Mouse (Mus musculus) heart, postnatal 10 days (tissue): Measurements from ENCODE around the gene Ccdc141. TPM values are rescaled to one million over a fixed set of nuclear protein-coding genes. Genes with fewer than 3 reads are reported as not detected.
A peak's percentile ranks its signal among the peaks of the same experiment; 100 is the strongest.

Experiments
- DNase-seq, 2 experiments: peaks; one replicate each; pipeline ENCODE4 v3.0.0; 2021
- intact Hi-C: fragments of 180-260 bp; cut with DNase I; formaldehyde crosslinking; loops from one replicate; pipeline ENCODE4 v1.15.1; 2025
- total RNA-seq, 2 experiments: library from RNA; stranded (reverse); gene quantifications; 2 replicates each; pipeline ENCODE4 v1.2.3; 2021

Ccdc141 gene
- 100 to 1,000 TPM; 185 to 219 TPM for total RNA-seq

DNA sequence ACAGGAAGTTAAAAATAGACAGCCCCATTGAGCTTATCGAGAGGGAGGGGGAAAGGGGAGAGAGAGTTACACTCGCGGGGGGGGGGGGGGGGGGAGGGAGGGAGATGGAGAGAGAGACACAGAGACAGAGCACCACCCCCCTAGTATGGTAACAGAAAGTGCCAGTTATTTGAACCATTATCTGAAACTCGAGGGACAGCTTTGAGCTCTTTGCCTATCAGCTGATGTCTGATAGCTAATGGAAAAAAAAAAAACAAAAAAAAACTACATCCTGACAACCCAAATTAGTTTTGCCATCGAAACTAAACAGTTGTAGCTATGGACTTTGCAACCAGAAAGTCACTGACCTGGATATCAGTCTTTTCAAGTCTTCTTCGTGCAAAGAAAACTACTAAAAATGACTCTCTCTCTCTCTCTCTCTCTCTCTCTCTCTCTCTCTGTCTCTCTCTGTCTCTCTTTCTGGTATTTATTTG is at the start of gene Ccdc141:
TSS of gene Ccdc141 (minus strand) at position 4 of the 473 bp plus-strand sequence.
- DNase-seq, result no peak

DNA sequence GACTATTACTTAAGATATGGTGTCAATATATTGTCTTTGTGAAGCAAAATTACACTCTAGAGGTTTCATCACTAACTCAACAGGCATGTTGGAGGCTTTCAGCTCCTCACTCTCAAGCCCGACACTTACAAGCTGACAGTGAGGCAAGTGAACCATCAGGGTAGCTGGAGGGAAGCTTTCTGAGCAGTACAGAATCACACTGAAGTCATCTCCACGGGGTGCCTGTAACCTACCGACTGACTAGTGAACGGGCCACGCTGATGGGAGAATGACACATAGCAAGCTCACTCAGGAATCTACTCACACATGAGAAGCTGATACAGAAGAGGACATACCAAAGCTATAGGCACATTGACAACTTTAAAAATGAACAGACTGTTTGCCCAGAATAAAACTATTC is 42.4 kb upstream of the Ccdc141 start:
- intact Hi-C loops, result no loop called here

More for the DNA sequence above, at the start of gene Ccdc141:
- intact Hi-C loops, result no loop called here

DNA sequence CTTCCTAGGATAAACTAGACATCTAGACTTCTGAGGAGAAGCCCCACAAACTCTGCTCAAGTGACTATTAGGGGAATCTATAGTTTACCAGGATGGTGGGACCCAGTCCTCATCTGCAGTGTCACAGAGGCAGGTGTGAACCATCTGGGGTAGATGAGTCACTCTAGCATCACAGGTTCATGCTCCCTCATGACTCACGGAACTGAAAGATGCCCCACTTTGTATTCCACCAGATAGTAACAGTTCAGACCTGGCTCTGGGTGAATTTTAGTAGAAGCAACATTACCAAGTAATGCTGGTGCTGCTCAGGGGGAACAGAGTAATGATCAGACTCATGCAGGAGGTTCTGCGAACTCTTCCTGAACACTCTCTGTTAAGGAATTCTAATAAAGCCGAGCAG is 36.5 kb upstream of the Ccdc141 start:
- DNase-seq, result no peak
- intact Hi-C loops, result loop anchor here (10.0 kb wide), 1 partner anchor 232 kb away; no protein-coding TSS in a partner anchor

More for the DNA sequence above, 42.4 kb upstream of the Ccdc141 start:
- DNase-seq, result no peak

DNA sequence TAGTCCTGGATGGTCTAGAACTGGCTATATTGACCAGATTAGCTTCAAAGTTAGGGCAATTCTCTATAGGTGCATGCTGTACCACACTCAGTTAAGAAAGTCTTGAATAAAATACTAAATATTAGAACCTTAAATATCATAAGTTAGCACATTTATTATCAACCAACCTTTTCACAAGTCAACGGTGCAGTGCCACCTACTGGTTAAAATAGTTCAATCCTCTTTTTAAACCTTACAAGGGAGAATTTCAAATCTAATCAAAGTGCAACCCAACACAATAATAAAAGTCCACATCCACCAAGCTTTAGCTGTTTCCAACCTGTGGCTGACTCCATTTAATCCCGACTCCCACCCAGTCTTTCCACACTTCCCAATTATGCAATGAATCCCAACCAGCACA is 33.5 kb upstream of the Ccdc141 start:
- DNase-seq, result peak in 1 of 2 experiments; percentile 47
- intact Hi-C loops, result loop anchor here (1.0 to 10.0 kb wide), 2 partner anchors 142 to 229 kb away; no protein-coding TSS in a partner anchor

DNA sequence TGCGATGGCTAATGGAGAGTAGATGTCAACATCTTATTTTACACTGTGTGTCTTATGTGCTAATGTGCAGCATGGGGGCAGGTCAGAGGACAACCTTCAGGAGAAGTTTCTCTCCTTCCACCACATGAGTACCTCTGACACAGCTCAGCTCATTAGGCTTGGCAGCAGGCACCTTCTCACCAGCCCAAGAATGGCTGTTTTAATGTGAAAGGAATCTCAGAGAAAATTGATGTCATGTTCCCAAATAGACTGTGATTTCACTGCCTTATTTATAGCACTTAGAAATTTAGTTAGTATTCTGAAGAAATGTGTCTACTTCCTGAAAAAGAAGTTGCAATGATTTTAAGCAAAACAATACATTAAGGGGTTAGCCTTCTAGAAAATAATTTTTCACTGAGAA is 31.5 kb upstream of the Ccdc141 start:
- DNase-seq, result no peak
- intact Hi-C loops, result loop anchor here (10.0 kb wide), 1 partner anchor 227 kb away; no protein-coding TSS in a partner anchor

DNA sequence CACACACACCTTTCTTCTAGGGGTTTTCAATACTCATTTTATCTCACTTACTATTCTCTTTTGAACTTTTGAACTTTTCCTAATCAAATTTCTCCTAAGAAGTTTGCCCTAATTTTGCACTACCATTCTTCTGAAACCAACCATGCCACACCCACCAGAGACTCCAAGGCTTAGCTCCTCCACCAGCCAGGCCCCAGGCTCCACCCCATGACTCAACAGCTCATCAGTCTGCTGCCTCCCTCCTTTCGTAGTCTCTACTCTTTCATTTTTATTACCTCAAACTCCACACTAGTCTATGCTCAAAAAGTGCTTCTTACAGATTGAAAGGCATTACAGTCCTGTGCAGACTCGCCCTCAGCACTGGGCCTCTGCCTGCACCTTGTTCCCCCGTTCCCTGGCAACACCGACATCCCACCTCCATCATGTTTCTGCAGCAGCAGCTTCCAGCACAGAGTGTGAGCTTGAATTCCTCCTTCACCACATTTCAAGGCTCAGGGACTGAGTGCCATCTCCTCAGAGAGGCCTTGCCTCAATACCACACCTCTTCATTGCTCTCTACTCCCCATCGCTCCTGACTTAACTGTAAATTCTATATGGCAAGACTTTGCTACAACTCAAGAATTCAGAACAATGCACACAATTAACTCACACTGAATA is 30.6 kb upstream of the Ccdc141 start:
- no peak for DNase-seq
- intact Hi-C loops, result loop anchor here (10.0 kb wide), 1 partner anchor 226 kb away; no protein-coding TSS in a partner anchor

DNA sequence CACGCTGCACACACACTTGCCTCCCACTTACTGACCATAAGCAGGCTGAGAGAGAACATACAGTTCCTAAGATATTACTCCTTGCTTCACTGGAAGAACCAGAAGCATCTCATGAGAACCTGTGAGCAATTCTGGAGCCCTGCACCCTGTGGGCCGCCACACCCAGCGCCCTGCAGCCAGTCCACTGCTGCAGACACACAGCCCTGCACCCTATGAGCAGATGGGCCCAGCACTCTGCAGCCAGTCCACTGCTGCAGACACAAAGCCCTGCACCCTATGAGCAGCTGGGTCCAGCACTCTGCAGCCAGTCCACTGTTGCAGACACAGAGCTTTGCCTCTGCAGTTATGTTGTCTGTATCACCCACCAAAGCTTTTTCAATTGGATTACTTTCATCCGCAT is 29.9 kb upstream of the Ccdc141 start:
- DNase-seq, result no peak
- intact Hi-C loops, result loop anchor here (10.0 kb wide), 1 partner anchor 226 kb away; no protein-coding TSS in a partner anchor

DNA sequence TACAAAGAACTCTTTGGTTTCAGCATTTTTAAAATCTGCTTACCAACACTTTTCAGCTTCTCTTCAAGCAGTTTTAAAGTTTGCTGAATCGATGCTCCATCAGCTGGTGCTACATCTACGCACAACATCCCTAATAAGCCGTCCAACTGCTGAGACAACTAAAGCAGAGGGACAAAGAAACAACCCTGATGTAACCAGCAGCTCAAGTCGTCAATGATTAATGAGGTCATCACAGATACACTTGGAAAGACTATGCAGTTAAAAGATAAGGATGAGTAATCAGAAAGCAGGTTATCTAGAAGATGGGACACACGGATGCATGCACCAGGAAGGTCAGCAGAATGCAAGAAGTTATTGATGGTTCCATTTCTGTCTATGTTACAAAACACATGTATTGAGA is 27.8 kb upstream of the Ccdc141 start:
- intact Hi-C loops, result loop anchor here (5.0 kb wide), 2 partner anchors 121 to 144 kb away; no protein-coding TSS in a partner anchor
- DNase-seq, result no peak

DNA sequence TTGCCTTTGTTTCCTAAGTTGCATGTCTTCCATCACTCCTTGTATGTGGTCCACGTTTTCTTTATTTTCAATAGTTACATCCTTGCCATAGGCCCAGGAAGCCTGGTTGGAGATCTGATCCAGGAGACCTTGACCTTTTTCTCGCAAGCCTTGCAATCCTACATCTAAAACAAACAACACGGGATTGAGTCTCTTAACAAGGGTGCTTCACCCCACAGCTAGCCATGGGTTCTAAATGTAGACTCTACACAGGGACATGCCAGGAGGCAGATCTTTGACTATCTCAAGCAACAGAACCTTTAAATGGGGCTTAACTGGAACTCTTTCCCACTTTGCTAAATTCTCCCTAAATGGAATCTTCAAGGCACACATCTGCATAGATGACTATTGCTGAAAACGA is 26.4 kb upstream of the Ccdc141 start:
- DNase-seq, result no peak
- intact Hi-C loops, result loop anchor here (5.0 kb wide), 2 partner anchors 120 to 145 kb away; no protein-coding TSS in a partner anchor

DNA sequence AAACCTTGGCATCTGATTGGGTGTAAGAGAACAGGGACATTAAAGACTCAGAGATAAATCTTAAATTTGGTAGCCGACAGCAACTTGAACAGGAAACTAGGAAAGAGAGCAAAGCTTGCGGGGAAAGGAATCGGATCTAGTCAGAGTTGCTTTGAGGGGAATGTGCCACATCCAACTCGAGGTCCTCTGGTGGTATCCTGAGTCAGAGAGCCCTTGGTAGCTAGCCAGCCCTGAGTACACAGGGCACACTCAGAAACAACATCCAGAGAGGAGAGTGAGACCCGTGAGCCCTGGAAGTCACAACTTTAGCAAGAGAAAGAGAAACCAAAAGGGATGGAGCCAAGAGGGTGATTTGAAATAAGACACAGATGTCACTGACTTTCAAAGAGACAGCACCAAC is 24.6 kb upstream of the Ccdc141 start:
- DNase-seq, result no peak
- intact Hi-C loops, result loop anchor here (5.0 kb wide), 2 partner anchors 118 to 147 kb away; no protein-coding TSS in a partner anchor

DNA sequence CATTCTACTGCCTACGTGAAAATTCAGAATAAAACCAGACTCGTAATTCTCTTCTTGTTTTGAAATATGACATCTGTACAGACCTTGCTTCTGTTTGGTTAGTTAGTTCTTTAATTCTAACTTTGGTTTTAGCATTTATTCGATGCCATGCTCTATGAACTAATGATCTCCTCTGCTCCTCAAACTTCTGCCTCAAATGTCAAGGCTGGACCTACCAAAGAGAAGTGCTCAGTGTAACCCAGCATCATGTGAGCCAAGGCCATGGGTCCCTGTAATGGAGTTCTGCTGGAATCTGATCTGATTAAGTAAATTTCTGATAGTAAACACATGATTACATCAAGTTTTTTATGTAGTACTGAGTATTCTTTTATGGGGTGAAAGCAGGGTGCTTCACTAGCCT is 21.4 kb upstream of the Ccdc141 start:
- intact Hi-C loops, result no loop called here
- DNase-seq, result no peak

DNA sequence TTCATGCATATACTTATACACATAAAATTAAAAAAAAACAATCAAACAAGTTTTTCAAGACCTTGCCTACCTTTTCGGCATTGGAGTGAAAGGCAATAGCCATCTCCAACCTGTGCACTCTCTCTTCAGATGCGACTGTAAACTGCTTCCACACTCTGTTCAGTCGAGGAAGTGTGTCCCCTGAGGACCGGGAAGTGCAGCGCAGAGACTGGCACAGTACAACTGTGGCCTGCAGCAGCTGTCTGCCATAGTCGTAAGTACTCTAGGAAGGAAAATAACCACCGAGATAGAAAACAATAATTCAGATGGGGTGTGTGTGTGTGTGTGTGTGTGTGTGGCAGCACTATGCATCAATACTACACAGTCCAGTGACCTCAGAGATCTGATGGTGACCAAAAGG is 20.5 kb upstream of the Ccdc141 start:
- DNase-seq, result no peak
- intact Hi-C loops, result no loop called here

DNA sequence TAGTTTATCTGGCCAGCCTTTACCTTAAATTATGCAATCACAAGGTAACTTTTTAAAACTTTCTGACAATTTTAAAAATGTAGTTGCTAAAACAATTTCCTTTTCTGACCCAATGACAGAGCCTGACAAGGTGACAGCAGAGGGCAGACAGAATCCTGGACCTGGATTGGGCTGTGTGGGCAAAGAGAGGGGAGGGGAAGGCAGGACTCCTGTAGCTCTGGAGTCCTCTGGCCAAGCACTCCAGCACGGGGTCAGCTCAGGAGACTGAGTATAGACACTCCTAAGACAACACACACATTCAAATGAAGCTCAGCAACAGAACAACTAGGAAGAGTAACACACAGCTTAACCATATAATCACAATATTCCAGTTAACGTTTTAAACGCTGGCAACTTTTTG is 19.9 kb upstream of the Ccdc141 start:
- DNase-seq, result peak in 1 of 2 experiments; percentile 36

DNA sequence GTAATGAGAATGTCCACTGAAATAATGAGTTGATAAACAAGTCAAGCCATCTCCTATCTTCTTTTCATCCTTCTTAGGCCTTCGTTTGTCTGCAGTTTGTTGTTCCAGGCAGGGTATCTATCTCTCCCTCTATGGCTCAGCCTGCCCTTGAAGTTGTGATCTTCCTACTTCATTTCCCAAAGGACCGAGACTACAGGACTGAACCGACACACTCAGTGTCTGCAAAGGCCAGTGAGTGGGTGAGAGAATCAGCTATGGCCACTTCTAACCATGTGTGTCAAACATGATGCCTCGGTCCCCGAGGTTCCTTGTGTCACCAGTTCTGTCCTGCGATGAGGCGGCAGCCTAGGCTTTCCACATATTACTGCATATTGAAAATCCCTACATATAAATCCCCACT is 19.2 kb upstream of the Ccdc141 start:
- intact Hi-C loops, result no loop called here

More for the DNA sequence above, 19.9 kb upstream of the Ccdc141 start:
- intact Hi-C loops, result no loop called here

DNA sequence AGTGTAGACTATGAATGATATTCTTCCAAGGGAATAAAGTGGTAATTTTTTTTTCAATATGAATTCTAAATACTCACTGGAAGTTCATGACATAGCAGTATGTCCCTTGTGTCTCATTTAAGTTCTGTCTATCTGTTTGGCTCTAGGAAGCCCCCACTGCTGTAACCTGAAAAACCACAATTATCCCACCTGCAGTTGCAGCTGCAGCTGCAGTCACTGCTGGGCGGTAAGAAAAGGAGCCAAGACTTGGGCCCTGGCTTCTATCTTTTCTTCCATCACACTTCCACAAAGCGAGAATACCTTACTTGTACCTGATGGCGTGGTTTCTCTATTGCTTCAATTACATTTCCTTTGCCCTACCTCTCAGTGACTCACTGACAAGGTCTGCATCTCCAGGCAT is 17.1 kb upstream of the Ccdc141 start:
- intact Hi-C loops, result no loop called here
- DNase-seq, result no peak

More for the DNA sequence above, 19.2 kb upstream of the Ccdc141 start:
- no peak for DNase-seq

DNA sequence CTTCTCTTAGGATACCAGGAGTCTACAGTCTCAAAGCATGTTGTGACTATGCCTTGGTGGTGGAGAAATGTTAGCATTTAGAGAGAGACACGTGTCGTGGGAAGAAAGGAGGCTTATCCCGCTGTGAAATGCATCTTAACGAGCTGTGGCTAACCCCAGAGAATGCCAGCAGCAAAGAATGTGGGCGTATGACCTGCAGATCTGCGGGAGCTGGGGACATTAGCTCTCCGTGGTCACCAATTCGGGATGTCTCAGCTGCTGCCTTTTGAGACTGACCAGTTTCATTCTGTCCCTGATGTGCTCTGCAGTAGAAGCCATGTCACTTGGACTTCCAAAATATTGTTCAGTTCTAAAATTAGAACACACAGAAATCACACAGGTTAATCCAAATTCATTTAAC is 16.5 kb upstream of the Ccdc141 start:
- intact Hi-C loops, result no loop called here
- no peak for DNase-seq

DNA sequence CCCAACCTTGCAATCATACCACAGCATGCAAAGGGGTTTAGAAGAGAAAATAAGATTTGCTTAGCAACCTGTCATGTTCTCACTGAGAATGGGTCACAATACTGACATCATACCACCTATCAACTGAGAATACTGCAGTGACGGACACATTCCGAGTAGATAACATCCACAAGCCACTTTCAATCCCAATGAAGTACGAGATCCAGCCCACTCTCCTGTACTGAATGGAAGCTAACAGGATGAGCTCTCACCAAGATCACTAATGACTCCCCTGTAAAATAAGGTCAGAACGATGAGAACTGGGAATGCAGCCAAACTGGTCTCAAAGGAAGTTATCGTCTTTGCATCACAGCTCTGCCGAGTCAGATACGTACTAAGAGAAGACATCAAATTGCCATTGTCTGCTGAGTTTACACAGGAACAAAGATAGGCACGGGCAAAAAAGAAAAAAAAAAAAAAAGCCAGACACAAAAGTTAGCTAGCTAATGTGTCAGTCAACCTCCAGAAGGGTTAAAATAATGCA is 13.7 kb upstream of the Ccdc141 start:
- intact Hi-C loops, result no loop called here
- no peak for DNase-seq

DNA sequence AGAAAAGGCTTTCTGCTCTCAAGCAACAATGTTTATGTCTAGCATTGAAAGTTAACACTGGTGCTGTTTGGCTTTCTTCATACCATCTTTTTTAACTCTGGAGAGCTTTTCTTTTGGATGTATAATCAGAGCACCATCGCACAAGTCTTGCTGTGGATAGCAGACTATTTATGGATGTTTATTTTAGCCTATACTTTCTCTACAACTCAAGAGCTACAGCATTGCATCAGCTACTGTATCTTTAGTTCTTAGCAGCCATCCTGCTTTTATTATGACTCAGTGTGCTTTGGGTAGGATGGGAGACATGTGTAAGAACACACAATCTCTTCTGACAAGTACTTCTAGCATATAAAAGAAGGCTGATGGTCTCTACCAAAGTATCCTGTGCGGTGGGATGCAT is 13.2 kb upstream of the Ccdc141 start:
- intact Hi-C loops, result no loop called here
- no peak for DNase-seq

DNA sequence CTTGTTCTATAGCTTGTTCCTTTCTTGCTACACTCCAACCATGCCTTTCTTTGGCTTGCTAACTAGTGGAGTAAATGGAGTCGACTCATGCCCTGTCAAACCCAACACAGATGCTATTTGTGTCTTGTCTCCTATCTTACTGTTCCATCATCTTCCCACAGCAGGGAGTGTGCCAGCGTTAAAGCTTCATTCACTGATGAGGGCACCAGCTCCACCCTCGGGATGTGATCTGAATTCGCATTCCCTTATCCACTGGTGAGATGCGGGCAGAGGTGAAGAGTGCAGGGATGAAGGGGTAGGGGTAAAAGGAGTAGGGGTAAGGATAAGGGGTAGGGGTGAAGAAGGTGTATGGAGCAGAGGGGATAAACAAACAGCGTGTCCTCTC is 12.6 kb upstream of the Ccdc141 start:
- intact Hi-C loops, result no loop called here
- peak in 1 of 2 experiments; percentile 32 for DNase-seq

DNA sequence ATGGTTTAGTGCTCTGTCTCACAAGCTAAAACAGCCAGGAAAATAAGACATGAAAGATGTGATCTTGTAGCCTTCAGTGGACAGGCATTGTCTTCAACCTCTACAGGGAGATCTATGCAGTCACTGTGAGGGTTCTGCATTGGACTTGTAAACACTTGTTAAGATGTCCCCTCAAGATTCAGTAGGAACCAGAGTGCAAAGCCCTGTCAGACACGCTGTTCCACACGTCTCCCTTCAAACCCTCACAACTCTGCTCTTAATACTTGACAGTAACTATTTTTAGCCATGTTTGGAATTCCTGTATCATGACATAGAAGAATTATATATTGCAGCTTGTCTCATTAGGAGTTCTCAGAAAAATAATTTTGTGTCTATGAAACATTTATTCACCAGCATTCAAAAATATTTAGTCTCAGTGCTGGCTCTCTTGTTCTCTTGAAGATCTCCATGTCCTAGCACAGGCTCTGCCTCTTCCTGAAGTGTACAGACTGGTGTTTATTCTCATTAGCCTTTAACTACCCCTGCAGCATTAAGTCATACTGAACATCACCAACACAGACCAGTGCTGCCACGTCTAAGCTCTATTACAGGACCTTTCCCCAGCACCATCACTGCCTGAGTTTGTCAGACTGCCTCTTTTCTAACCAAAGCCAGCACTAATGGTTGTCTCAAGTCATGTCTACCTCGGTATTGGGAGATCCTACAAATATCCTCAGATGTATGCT is 12.0 kb upstream of the Ccdc141 start:
- intact Hi-C loops, result no loop called here
- DNase-seq, result peak in 1 of 2 experiments; percentile 56

DNA sequence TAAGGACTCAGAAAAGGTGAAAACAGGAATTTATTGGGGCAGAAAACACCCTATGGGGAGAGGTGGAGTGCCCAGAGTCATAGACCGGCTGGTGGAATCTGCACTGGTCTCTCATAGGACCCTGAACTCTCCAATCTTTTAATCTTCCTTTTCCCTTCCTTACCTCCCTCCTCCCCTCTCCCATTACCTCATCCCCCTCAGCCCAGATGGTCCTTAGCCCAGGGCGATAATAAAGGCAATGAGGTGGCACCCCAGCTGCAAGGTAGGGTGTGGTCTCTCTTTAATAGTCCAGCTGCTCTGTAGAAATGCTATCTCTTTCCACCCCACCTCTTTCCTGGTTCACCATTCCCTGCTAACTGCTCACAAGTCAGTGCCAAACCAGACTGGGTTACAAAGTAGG is 7.0 kb upstream of the Ccdc141 start:
- no peak for DNase-seq
- intact Hi-C loops, result no loop called here
